Mouse (Mus musculus): ENCODE results near the gene Ripply1. TPM values are rescaled to one million over a fixed set of nuclear protein-coding genes. Genes with fewer than 3 reads are reported as not detected.

Gene Ripply1
- polyA plus RNA-seq, 1 experiment from 2014 or later = not detected

- no peak for ATAC-seq (replicated peaks; ENCODE audit: insufficient number of reproducible peaks, low FRiP score, low TSS enrichment)
- no peaks in the 10 kb centered on the region for H3K9me3 ChIP-seq (replicated peaks; ENCODE audit: control insufficient read depth, low read length)
Measured at GRCm38 (mm10) chrX:139794072-139794845, 12.1 kb upstream of the Ripply1 start.

GRCm38 (mm10) chrX:139785764-139786163, 3.6 kb upstream of the Ripply1 start:
- Histone ChIP-seq H3K9ac (ENCODE audit: low read depth, low read length) (no peak overlapping the region), H3K36me3 (ENCODE audit: control insufficient read depth, insufficient read depth, low read length) (no peaks in the 10 kb centered on the region), H3K4me3 (ENCODE audit: low read depth, low read length) (no peak overlapping the region), H3K4me2 (no peak overlapping the region), H3K27ac (ENCODE audit: low read depth, low read length) (no peak overlapping the region), H3K9me3 (replicated peaks; ENCODE audit: control insufficient read depth, low read length) (no peaks in the 10 kb centered on the region), H3K27me3 (ENCODE audit: control insufficient read depth, insufficient read depth, low read length) (no peaks in the 10 kb centered on the region), H3K4me1 (ENCODE audit: control insufficient read depth, insufficient read depth, low read length) (peaks cover 3% of the 10 kb centered on the region; the same call in 1 of the 2 replicates)
- WGBS (ENCODE audit: insufficient replicate concordance) = 40% methylated on average over 1 of the region's 1 CpGs
- ATAC-seq (replicated peaks; ENCODE audit: insufficient number of reproducible peaks, low FRiP score, low TSS enrichment) = no peak

More at GRCm38 (mm10) chrX:139794072-139794845, 12.1 kb upstream of the Ripply1 start:
- H3K36me3 ChIP-seq (ENCODE audit: control insufficient read depth, insufficient read depth, low read length) = no peaks in the 10 kb centered on the region
- H3K27me3 ChIP-seq (ENCODE audit: control insufficient read depth, insufficient read depth, low read length) = no peaks in the 10 kb centered on the region
- H3K4me2 ChIP-seq = no peak overlapping the region
- no peaks in the 10 kb centered on the region for H3K4me1 ChIP-seq (ENCODE audit: control insufficient read depth, insufficient read depth, low read length)
- H3K27ac ChIP-seq (ENCODE audit: low read depth, low read length) = no peak overlapping the region
- 73% methylated on average over 7 of the region's 7 CpGs for WGBS (ENCODE audit: insufficient replicate concordance)
- no peak overlapping the region for H3K9ac ChIP-seq (ENCODE audit: low read depth, low read length)
- no peak overlapping the region for H3K4me3 ChIP-seq (ENCODE audit: low read depth, low read length)

- 76% methylated on average over 3 of the region's 3 CpGs for WGBS (ENCODE audit: insufficient replicate concordance)
- ATAC-seq (replicated peaks; ENCODE audit: insufficient number of reproducible peaks, low FRiP score, low TSS enrichment) = no peak
- H3K4me1 ChIP-seq (ENCODE audit: control insufficient read depth, insufficient read depth, low read length) = peaks cover 5% of the 10 kb centered on the region; the same call in 1 of the 2 replicates
- H3K4me2 ChIP-seq = no peak overlapping the region
- H3K27ac ChIP-seq (ENCODE audit: low read depth, low read length) = no peak overlapping the region
- no peaks in the 10 kb centered on the region for H3K36me3 ChIP-seq (ENCODE audit: control insufficient read depth, insufficient read depth, low read length)
- H3K9me3 ChIP-seq (replicated peaks; ENCODE audit: control insufficient read depth, low read length) = no peaks in the 10 kb centered on the region
- no peak overlapping the region for H3K4me3 ChIP-seq (ENCODE audit: low read depth, low read length)
- no peak overlapping the region for H3K9ac ChIP-seq (ENCODE audit: low read depth, low read length)
- H3K27me3 ChIP-seq (ENCODE audit: control insufficient read depth, insufficient read depth, low read length) = no peaks in the 10 kb centered on the region
Measured at GRCm38 (mm10) chrX:139783045-139783422, 881 bp upstream of the Ripply1 start.

- H3K9ac ChIP-seq (ENCODE audit: low read depth, low read length) = no peak overlapping the region
- H3K4me2 ChIP-seq = no peak overlapping the region
- WGBS (ENCODE audit: insufficient replicate concordance) = 68% methylated on average over 4 of the region's 4 CpGs
- no peak overlapping the region for H3K27ac ChIP-seq (ENCODE audit: low read depth, low read length)
- no peak for ATAC-seq (replicated peaks; ENCODE audit: insufficient number of reproducible peaks, low FRiP score, low TSS enrichment)
- H3K36me3 ChIP-seq (ENCODE audit: control insufficient read depth, insufficient read depth, low read length) = no peaks in the 10 kb centered on the region
- no peaks in the 10 kb centered on the region for H3K27me3 ChIP-seq (ENCODE audit: control insufficient read depth, insufficient read depth, low read length)
- no peak overlapping the region for H3K4me3 ChIP-seq (ENCODE audit: low read depth, low read length)
- H3K4me1 ChIP-seq (ENCODE audit: control insufficient read depth, insufficient read depth, low read length) = peaks cover 5% of the 10 kb centered on the region; the same call in 1 of the 2 replicates
- H3K9me3 ChIP-seq (replicated peaks; ENCODE audit: control insufficient read depth, low read length) = no peaks in the 10 kb centered on the region
Measured at GRCm38 (mm10) chrX:139781563-139781962, 590 bp downstream of the Ripply1 start.

- Histone ChIP-seq H3K4me3 (ENCODE audit: low read depth, low read length) (no peak overlapping the region), H3K9ac (ENCODE audit: low read depth, low read length) (no peak overlapping the region), H3K36me3 (ENCODE audit: control insufficient read depth, insufficient read depth, low read length) (no peaks in the 10 kb centered on the region), H3K4me1 (ENCODE audit: control insufficient read depth, insufficient read depth, low read length) (peaks cover 5% of the 10 kb centered on the region; the same call in 1 of the 2 replicates), H3K9me3 (replicated peaks; ENCODE audit: control insufficient read depth, low read length) (no peaks in the 10 kb centered on the region), H3K4me2 (no peak overlapping the region), H3K27ac (ENCODE audit: low read depth, low read length) (no peak overlapping the region), H3K27me3 (ENCODE audit: control insufficient read depth, insufficient read depth, low read length) (no peaks in the 10 kb centered on the region)
- ATAC-seq (replicated peaks; ENCODE audit: insufficient number of reproducible peaks, low FRiP score, low TSS enrichment) = no peak
- WGBS (ENCODE audit: insufficient replicate concordance) = 29% methylated on average over 3 of the region's 3 CpGs
Measured at GRCm38 (mm10) chrX:139780988-139781387, 1.2 kb downstream of the Ripply1 start.

- H3K36me3 ChIP-seq (ENCODE audit: control insufficient read depth, insufficient read depth, low read length) = no peaks in the 10 kb centered on the region
- 80% methylated on average over 5 of the region's 5 CpGs for WGBS (ENCODE audit: insufficient replicate concordance)
- H3K4me3 ChIP-seq (ENCODE audit: low read depth, low read length) = no peak overlapping the region
- H3K4me1 ChIP-seq (ENCODE audit: control insufficient read depth, insufficient read depth, low read length) = peaks cover 5% of the 10 kb centered on the region; the same call in 1 of the 2 replicates
- no peaks in the 10 kb centered on the region for H3K9me3 ChIP-seq (replicated peaks; ENCODE audit: control insufficient read depth, low read length)
- no peak overlapping the region for H3K27ac ChIP-seq (ENCODE audit: low read depth, low read length)
- H3K4me2 ChIP-seq = no peak overlapping the region
- ATAC-seq (replicated peaks; ENCODE audit: insufficient number of reproducible peaks, low FRiP score, low TSS enrichment) = no peak
- no peaks in the 10 kb centered on the region for H3K27me3 ChIP-seq (ENCODE audit: control insufficient read depth, insufficient read depth, low read length)
- H3K9ac ChIP-seq (ENCODE audit: low read depth, low read length) = no peak overlapping the region
Measured at GRCm38 (mm10) chrX:139779401-139779800, 2.8 kb downstream of the Ripply1 start.

- no peak for ATAC-seq (replicated peaks; ENCODE audit: insufficient number of reproducible peaks, low FRiP score, low TSS enrichment)
- peaks cover 5% of the 10 kb centered on the region; the same call in 1 of the 2 replicates for H3K4me1 ChIP-seq (ENCODE audit: control insufficient read depth, insufficient read depth, low read length)
- H3K4me3 ChIP-seq (ENCODE audit: low read depth, low read length) = no peak overlapping the region
- H3K4me2 ChIP-seq = no peak overlapping the region
- H3K36me3 ChIP-seq (ENCODE audit: control insufficient read depth, insufficient read depth, low read length) = no peaks in the 10 kb centered on the region
- H3K27me3 ChIP-seq (ENCODE audit: control insufficient read depth, insufficient read depth, low read length) = no peaks in the 10 kb centered on the region
- 59% methylated on average over 1 of the region's 1 CpGs for WGBS (ENCODE audit: insufficient replicate concordance)
- no peak overlapping the region for H3K9ac ChIP-seq (ENCODE audit: low read depth, low read length)
- no peaks in the 10 kb centered on the region for H3K9me3 ChIP-seq (replicated peaks; ENCODE audit: control insufficient read depth, low read length)
- H3K27ac ChIP-seq (ENCODE audit: low read depth, low read length) = no peak overlapping the region
Measured at GRCm38 (mm10) chrX:139778886-139779285, 3.3 kb downstream of the Ripply1 start.

GRCm38 (mm10) chrX:139777357-139777756, 4.8 kb downstream of the Ripply1 start:
- WGBS (ENCODE audit: insufficient replicate concordance) = 31% methylated on average over 4 of the region's 4 CpGs
- no peak for ATAC-seq (replicated peaks; ENCODE audit: insufficient number of reproducible peaks, low FRiP score, low TSS enrichment)
- no peaks in the 10 kb centered on the region for H3K27me3 ChIP-seq (ENCODE audit: control insufficient read depth, insufficient read depth, low read length)
- no peak overlapping the region for H3K9ac ChIP-seq (ENCODE audit: low read depth, low read length)
- H3K36me3 ChIP-seq (ENCODE audit: control insufficient read depth, insufficient read depth, low read length) = no peaks in the 10 kb centered on the region
- no peak overlapping the region for H3K4me3 ChIP-seq (ENCODE audit: low read depth, low read length)
- H3K4me1 ChIP-seq (ENCODE audit: control insufficient read depth, insufficient read depth, low read length) = peaks cover 5% of the 10 kb centered on the region; the same call in 1 of the 2 replicates
- H3K9me3 ChIP-seq (replicated peaks; ENCODE audit: control insufficient read depth, low read length) = no peaks in the 10 kb centered on the region
- no peak overlapping the region for H3K4me2 ChIP-seq
- no peak overlapping the region for H3K27ac ChIP-seq (ENCODE audit: low read depth, low read length)

Data from heart, embryonic 11.5 days (tissue).